Mouse (Mus musculus): ENCODE data around the gene Adora1. TPM values are rescaled to one million over a fixed set of nuclear protein-coding genes. Genes with fewer than 3 reads are reported as not detected.

Gene Adora1
- total and polyA plus RNA-seq, 3 experiments: not detected

- no peak for TF ChIP-seq NRF1 (IDR thresholded peaks at IDR 0.05; ENCODE audit: insufficient read depth, low read depth, low read length, poor library complexity, severe bottlenecking)
Observed at GRCm38 (mm10) chr1:134196386-134196785, 38.8 kb downstream of the Adora1 start (continued).

DNA sequence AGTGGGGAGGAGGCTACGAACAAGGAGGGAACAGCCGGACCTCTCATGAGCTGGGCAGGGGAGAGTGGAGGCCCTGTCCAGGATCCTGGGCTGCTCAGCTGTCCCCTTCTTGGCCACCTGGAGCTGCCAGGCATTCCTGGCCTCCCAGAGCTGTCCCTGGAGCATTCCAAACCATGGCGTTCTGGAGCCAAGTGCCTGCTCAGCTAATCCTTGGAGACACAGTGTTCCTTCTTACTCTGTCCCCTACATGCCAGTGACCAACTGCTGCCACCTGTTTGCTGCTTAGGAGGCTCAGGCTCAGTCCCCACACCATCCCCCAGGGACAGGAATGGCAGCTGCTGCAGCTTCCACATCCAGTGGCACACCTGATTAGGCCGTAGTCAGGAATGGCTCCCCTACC is 39.3 kb downstream of the Adora1 start:
- Histone ChIP-seq H3K36me3 (ENCODE audit: control insufficient read depth in 1 of 2, insufficient read depth in 2 of 2, low read length in 2 of 2) (peaks cover 0 to 4% of the 10 kb centered on the region in 2 experiments; a peak in 1 of 4 replicates), H3K9me3 (replicated peaks; ENCODE audit: insufficient read depth, low read length) (no peaks in the 10 kb centered on the region), H3K4me3 (ENCODE audit: control insufficient read depth in 1 of 2, insufficient read depth in 1 of 2, low read depth in 2 of 2, low read length in 2 of 2) (peak overlapping the region in 1 of 2 experiments; percentile 6; a peak in 1 of 4 replicates), H3K27me3 (ENCODE audit: control insufficient read depth in 1 of 2, insufficient read depth in 2 of 2, low read length in 2 of 2) (no peaks in the 10 kb centered on the region), H3K79me2 (ENCODE audit: control insufficient read depth, insufficient read depth, low read length, poor library complexity) (no peaks in the 10 kb centered on the region), H3K9ac (ENCODE audit: control insufficient read depth, low read depth, low read length, poor library complexity, severe bottlenecking) (0 out of 2 replicates have a peak overlapping the region, but pooled peaks have one; percentile 10), H3K4me1 (ENCODE audit: control insufficient read depth in 1 of 2, insufficient read depth in 2 of 2, low read length in 2 of 2) (peaks cover 0 to 13% of the 10 kb centered on the region in 2 experiments; a peak in 2 of 4 replicates), H3K27ac (ENCODE audit: control insufficient read depth, low read depth, low read length) (no peak overlapping the region)
- DNase-seq (ENCODE audit: low read depth, low spot score): no peak
- TF ChIP-seq ETS1 (IDR thresholded peaks at IDR 0.05; ENCODE audit: low read depth, low read length) (no peak), TAL1 (IDR thresholded peaks at IDR 0.05; ENCODE audit: low read length) (no peak), MYC (IDR thresholded peaks at IDR 0.05; ENCODE audit: low read depth, low read length) (no peak)

DNA sequence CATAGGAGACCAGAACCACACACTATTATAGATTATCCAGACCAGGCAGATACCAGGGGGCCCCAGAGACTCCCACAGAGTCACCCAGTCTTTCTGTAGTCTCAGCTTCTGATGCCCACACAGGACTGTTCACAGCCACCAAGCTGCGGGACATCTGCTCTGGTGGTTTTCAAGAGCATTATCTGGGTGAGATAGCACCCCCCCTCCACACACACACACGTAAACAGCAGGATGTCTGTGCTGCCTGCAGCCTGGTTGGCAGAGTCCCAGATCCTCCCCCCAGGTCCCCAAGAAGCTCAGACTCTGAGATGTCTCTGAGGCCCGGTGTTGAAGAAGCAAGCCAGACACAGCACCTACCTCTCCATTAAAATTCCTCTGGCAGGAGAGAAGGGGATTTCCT is 39.7 kb downstream of the Adora1 start:
- H3K9ac ChIP-seq (ENCODE audit: control insufficient read depth, low read depth, low read length, poor library complexity, severe bottlenecking): 0 out of 2 replicates have a peak overlapping the region, but pooled peaks have one; percentile 10
- DNase-seq (ENCODE audit: low read depth, low spot score): peak; percentile 75
- TF ChIP-seq KAT2A (conservative IDR thresholded peaks at IDR 0.05; ENCODE audit: low read depth, low read length): no peak
- no peak for TF ChIP-seq CHD2 (IDR thresholded peaks at IDR 0.05; ENCODE audit: low read length)
- no peak for TF ChIP-seq RAD21 (IDR thresholded peaks at IDR 0.05; ENCODE audit: low read depth, low read length)
- TF ChIP-seq USF2 (IDR thresholded peaks at IDR 0.05; ENCODE audit: borderline replicate concordance in 1 of 2, insufficient read depth in 1 of 2, low read depth in 1 of 2, low read length in 2 of 2): no peak
- TF ChIP-seq POLR2AphosphoS5 (IDR thresholded peaks at IDR 0.05; ENCODE audit: borderline replicate concordance, low read depth, low read length): no peak
- TF ChIP-seq POLR2AphosphoS2 (IDR thresholded peaks at IDR 0.05; ENCODE audit: low read length): no peak
- TF ChIP-seq MAFK (IDR thresholded peaks at IDR 0.05; ENCODE audit: borderline replicate concordance, low read depth, low read length): no peak
- TF ChIP-seq UBTF (IDR thresholded peaks at IDR 0.05; ENCODE audit: borderline replicate concordance, insufficient read depth, low read depth, low read length): no peak
- peak; percentile 51; the same call in 1 of the 2 replicates for TF ChIP-seq TCF12 (IDR thresholded peaks at IDR 0.05; ENCODE audit: low read depth, low read length)
- no peak for TF ChIP-seq CTCF (IDR thresholded peaks at IDR 0.05 in 2 of 3, conservative IDR thresholded peaks at IDR 0.05 in 1 of 3; ENCODE audit: control insufficient read depth in 1 of 3, insufficient read depth in 1 of 3, low read depth in 2 of 3, low read length in 3 of 3, poor library complexity in 1 of 3, severe bottlenecking in 1 of 3)
- TF ChIP-seq ZMIZ1 (IDR thresholded peaks at IDR 0.05; ENCODE audit: low read depth, low read length): no peak
- no peak for TF ChIP-seq ZKSCAN1 (IDR thresholded peaks at IDR 0.05; ENCODE audit: low read depth, low read length)
- no peak for TF ChIP-seq JUND (IDR thresholded peaks at IDR 0.05; ENCODE audit: low read depth, low read length)
- no peak for TF ChIP-seq CHD1 (IDR thresholded peaks at IDR 0.05; ENCODE audit: low read depth, low read length)
- no peak for TF ChIP-seq MEF2A (IDR thresholded peaks at IDR 0.05; ENCODE audit: extremely low read depth, insufficient replicate concordance, low read depth, low read length, poor library complexity, severe bottlenecking)
- TF ChIP-seq MXI1 (IDR thresholded peaks at IDR 0.05; ENCODE audit: low read depth, low read length): no peak
- no peak for TF ChIP-seq TAL1 (IDR thresholded peaks at IDR 0.05; ENCODE audit: low read length)
- TF ChIP-seq ETS1 (IDR thresholded peaks at IDR 0.05; ENCODE audit: low read depth, low read length): 0 out of 2 replicates have a peak, but pooled peaks have one; percentile 32
- TF ChIP-seq EP300 (IDR thresholded peaks at IDR 0.05; ENCODE audit: low read depth in 1 of 2, low read length in 2 of 2): peak in 1 of 2 experiments; percentile 58; a peak in 3 of 4 replicates
- TF ChIP-seq GATA1 (IDR thresholded peaks at IDR 0.05; ENCODE audit: low read depth, low read length): peak; percentile 66
- TF ChIP-seq GABPA (IDR thresholded peaks at IDR 0.05; ENCODE audit: low read depth, low read length): no peak
- TF ChIP-seq NELFE (IDR thresholded peaks at IDR 0.05; ENCODE audit: low read depth, low read length): no peak
- TF ChIP-seq SMC3 (IDR thresholded peaks at IDR 0.05; ENCODE audit: low read depth, low read length): no peak
- no peak for TF ChIP-seq RCOR1 (IDR thresholded peaks at IDR 0.05; ENCODE audit: low read depth, low read length)
- TF ChIP-seq ZNF384 (IDR thresholded peaks at IDR 0.05; ENCODE audit: low read depth, low read length): no peak
- TF ChIP-seq HCFC1 (IDR thresholded peaks at IDR 0.05; ENCODE audit: low read depth, low read length): no peak

More for the DNA sequence above, 39.7 kb downstream of the Adora1 start:
- no peaks in the 10 kb centered on the region for H3K9me3 ChIP-seq (replicated peaks; ENCODE audit: insufficient read depth, low read length)
- H3K27ac ChIP-seq (ENCODE audit: control insufficient read depth, low read depth, low read length): no peak overlapping the region
- H3K27me3 ChIP-seq (ENCODE audit: control insufficient read depth in 1 of 2, insufficient read depth in 2 of 2, low read length in 2 of 2): no peaks in the 10 kb centered on the region
- H3K4me1 ChIP-seq (ENCODE audit: control insufficient read depth in 1 of 2, insufficient read depth in 2 of 2, low read length in 2 of 2): peaks cover 0 to 13% of the 10 kb centered on the region in 2 experiments; a peak in 2 of 4 replicates
- no peak overlapping the region for H3K4me3 ChIP-seq (ENCODE audit: control insufficient read depth in 1 of 2, insufficient read depth in 1 of 2, low read depth in 2 of 2, low read length in 2 of 2)
- no peaks in the 10 kb centered on the region for H3K79me2 ChIP-seq (ENCODE audit: control insufficient read depth, insufficient read depth, low read length, poor library complexity)
- H3K36me3 ChIP-seq (ENCODE audit: control insufficient read depth in 1 of 2, insufficient read depth in 2 of 2, low read length in 2 of 2): peaks cover 0 to 4% of the 10 kb centered on the region in 2 experiments; a peak in 1 of 4 replicates
